Mouse (Mus musculus): ENCODE results near the gene Pole2.

DNA sequence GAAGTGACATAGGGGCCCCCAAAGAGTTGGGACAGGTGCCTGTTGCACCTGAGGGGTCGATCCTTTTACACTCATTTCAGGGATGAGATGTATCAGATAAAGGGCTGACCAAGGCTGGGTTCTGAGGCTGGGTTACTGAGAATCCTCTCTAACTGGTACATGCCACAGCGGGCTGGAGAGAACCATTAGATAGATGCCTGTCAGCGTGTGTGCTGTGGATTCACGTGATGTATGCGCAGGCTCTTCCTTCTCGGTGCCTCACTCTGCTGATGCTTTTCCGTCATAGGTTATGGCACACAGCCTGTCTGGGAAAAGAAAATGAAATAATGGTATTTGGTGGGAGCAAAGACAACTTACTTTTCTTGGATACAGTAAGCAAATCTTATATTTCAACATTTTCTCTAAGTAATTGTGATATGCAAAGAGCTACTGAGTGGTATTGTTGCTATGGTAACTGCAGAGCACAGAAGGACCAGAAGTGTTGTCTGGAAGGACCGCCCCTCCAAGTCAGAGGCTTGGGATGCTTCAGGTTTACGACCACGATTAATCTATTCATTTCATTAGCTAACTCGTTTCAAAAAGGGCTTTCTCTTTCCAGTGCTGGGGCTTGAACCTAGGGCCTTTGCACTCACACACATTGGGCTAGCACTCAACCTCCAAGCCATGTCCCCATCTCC is 40.1 kb upstream of the Pole2 start:
- TF ChIP-seq CTCF (IDR thresholded peaks at IDR 0.05 in 2 of 3, conservative IDR thresholded peaks at IDR 0.05 in 1 of 3; ENCODE audit: control insufficient read depth in 1 of 3, insufficient read depth in 1 of 3, low read depth in 2 of 3, low read length in 3 of 3, poor library complexity in 1 of 3, severe bottlenecking in 1 of 3), result no peak
- TF ChIP-seq EP300 (IDR thresholded peaks at IDR 0.05; ENCODE audit: low read depth in 1 of 2, low read length in 2 of 2), result no peak
- no peak for TF ChIP-seq POLR2A (IDR thresholded peaks at IDR 0.05; ENCODE audit: control insufficient read depth in 1 of 2, insufficient read depth in 1 of 2, low read depth in 1 of 2, low read length in 2 of 2, poor library complexity in 1 of 2)
- no peak for TF ChIP-seq NRF1 (IDR thresholded peaks at IDR 0.05; ENCODE audit: insufficient read depth, low read depth, low read length, poor library complexity, severe bottlenecking)
- TF ChIP-seq GABPA (IDR thresholded peaks at IDR 0.05; ENCODE audit: low read depth, low read length), result no peak
- no peak for TF ChIP-seq RAD21 (IDR thresholded peaks at IDR 0.05; ENCODE audit: low read depth, low read length)
- TF ChIP-seq POLR2AphosphoS5 (IDR thresholded peaks at IDR 0.05; ENCODE audit: borderline replicate concordance, low read depth, low read length), result no peak
- no peak for TF ChIP-seq MAX (IDR thresholded peaks at IDR 0.05; ENCODE audit: low read length)
- TF ChIP-seq GATA1 (IDR thresholded peaks at IDR 0.05; ENCODE audit: low read depth, low read length), result no peak
- no peak for TF ChIP-seq E2F4 (IDR thresholded peaks at IDR 0.05; ENCODE audit: borderline replicate concordance, low read depth, low read length)

All from MEL (cell line).